Mouse (Mus musculus) hindbrain, embryonic 14.5 days (tissue): ENCODE measurements around the gene Usp29. TPM values are rescaled to one million over a fixed set of nuclear protein-coding genes. Genes with fewer than 3 reads are reported as not detected.
A peak's percentile ranks its signal among the peaks of the same experiment; 100 is the strongest.
"Not testable (repeated sequence)": the region's sequence is repeated elsewhere in the genome, so short reads cannot be mapped to it uniquely, and the experiment has no call there.

Source experiments
- ATAC-seq: fragments of 200-750 bp; cut with Nextera tagmentation; 2 replicates; pipeline ENCODE4 v1.8.0; 2017; ENCODE audit warnings: moderate number of reproducible peaks, mild to moderate bottlenecking, moderate TSS enrichment, moderate library complexity; ENCODE audit not compliant: low FRiP score
- DNase-seq: peaks from one replicate; pipeline ENCODE4 v3.0.0-alpha.2; 2015; ENCODE audit warnings: low spot score
- H3K27ac ChIP-seq: fragments of 300-500 bp; sonication (generic); 2 replicates; pipeline ENCODE4 v1.5.1; 2014; ENCODE audit warnings: mild to moderate bottlenecking, moderate library complexity
- H3K27me3 ChIP-seq: fragments of 300-500 bp; sonication (generic); 2 replicates; pipeline ENCODE4 v1.6.1; 2014; ENCODE audit warnings: mild to moderate bottlenecking, low read length, mixed read lengths; ENCODE audit not compliant: control insufficient read depth, insufficient read depth
- H3K36me3 ChIP-seq: fragments of 300-500 bp; sonication (generic); replicated peaks from 2 replicates; pipeline ENCODE4 v1.6.1; 2014; ENCODE audit not compliant: control insufficient read depth, insufficient read depth
- H3K4me1 ChIP-seq: fragments of 300-500 bp; sonication (generic); replicated peaks from 2 replicates; pipeline ENCODE4 v1.6.1; 2014; ENCODE audit warnings: antibody characterized with exemption, low read length, mixed read lengths; ENCODE audit not compliant: control insufficient read depth, insufficient read depth
- H3K4me2 ChIP-seq: fragments of 300-500 bp; sonication (generic); replicated peaks from 2 replicates; pipeline ENCODE4 v1.6.1; 2014; ENCODE audit warnings: mild to moderate bottlenecking, moderate library complexity
- H3K4me3 ChIP-seq: fragments of 300-500 bp; sonication (generic); replicated peaks from 2 replicates; pipeline ENCODE4 v1.5.1; 2014; ENCODE audit warnings: mild to moderate bottlenecking, low read length
- H3K9ac ChIP-seq: fragments of 300-500 bp; sonication (generic); 2 replicates; pipeline ENCODE4 v1.6.1; 2014
- H3K9me3 ChIP-seq: fragments of 300-500 bp; sonication (generic); 2 replicates; pipeline ENCODE4 v1.6.1; 2016; ENCODE audit warnings: low read length; ENCODE audit not compliant: control insufficient read depth
- WGBS: fragments of 180-500 bp; shearing (Covaris S2); extraction: QIAGEN DNeasy Blood & Tissue Kit; methylation state at CpG from one replicate; pipeline ENCODE4 v1.1.7; 2014; 5-methylcytosine and 5-hydroxymethylcytosine counted together
- microRNA counts: library from miRNA; unstranded; fragments of <30 nt; microRNA quantifications from one replicate; lab custom pipeline; 2016
- microRNA-seq: library from miRNA; unstranded; fragments of <30 nt; microRNA quantifications from one replicate; pipeline ENCODE4, GENCODE M21; 2016
- polyA plus RNA-seq: library from polyadenylated mRNA; unstranded; fragments of >200 nt; fragmentation: Nextera tagmentation; extraction: Ambion mirVana; gene quantifications from 2 replicates; pipeline ENCODE4 v1.2.1, GENCODE M21; 2014

Usp29 gene
- polyA plus RNA-seq, 1 experiment from 2014 or later = 29.4 TPM

- no peak for ATAC-seq
Observed at GRCm38 (mm10) chr7:6956576-6956975, 226.2 kb downstream of the Usp29 start.

GRCm38 (mm10) chr7:6958574-6958973 lies 228.2 kb downstream of the Usp29 start:
- no peak overlapping the region for H3K9ac ChIP-seq
- no peak for ATAC-seq
- no peaks in the 10 kb centered on the region for H3K4me1 ChIP-seq
- WGBS = 84% methylated on average over 1 of the region's 1 CpGs
- H3K4me2 ChIP-seq = no peak overlapping the region
- H3K27me3 ChIP-seq = no peaks in the 10 kb centered on the region
- DNase-seq = no peak
- no peak overlapping the region for H3K4me3 ChIP-seq
- H3K27ac ChIP-seq = no peak overlapping the region
- 0 out of 2 replicates have a peak, but pooled peaks cover 10% of the 10 kb centered on the region for H3K36me3 ChIP-seq
- H3K9me3 ChIP-seq = no peaks in the 10 kb centered on the region

More at GRCm38 (mm10) chr7:6956576-6956975, 226.2 kb downstream of the Usp29 start:
- no peak overlapping the region for H3K27ac ChIP-seq
- no peak overlapping the region for H3K4me2 ChIP-seq
- 90% methylated on average over 4 of the region's 4 CpGs for WGBS
- H3K27me3 ChIP-seq = no peaks in the 10 kb centered on the region
- H3K4me3 ChIP-seq = no peak overlapping the region
- no peak for DNase-seq
- no peaks in the 10 kb centered on the region for H3K4me1 ChIP-seq
- no peak overlapping the region for H3K9ac ChIP-seq
- H3K36me3 ChIP-seq = 0 out of 2 replicates have a peak, but pooled peaks cover 5% of the 10 kb centered on the region
- H3K9me3 ChIP-seq = no peaks in the 10 kb centered on the region

- Histone ChIP-seq H3K27me3 (no peaks in the 10 kb centered on the region), H3K9ac (no peak overlapping the region), H3K27ac (no peak overlapping the region), H3K4me3 (no peak overlapping the region), H3K36me3 (no peaks in the 10 kb centered on the region), H3K4me2 (no peak overlapping the region), H3K9me3 (0 out of 2 replicates have a peak, but pooled peaks cover 7% of the 10 kb centered on the region), H3K4me1 (no peaks in the 10 kb centered on the region)
- DNase-seq = no peak
- WGBS = 75% methylated on average over 1 of the region's 1 CpGs
- no peak for ATAC-seq
Observed at GRCm38 (mm10) chr7:6973566-6973965, 243.2 kb downstream of the Usp29 start.

GRCm38 (mm10) chr7:6976890-6977289 lies 246.5 kb downstream of the Usp29 start:
- no peaks in the 10 kb centered on the region for H3K36me3 ChIP-seq
- H3K4me3 ChIP-seq = no peak overlapping the region
- no peaks in the 10 kb centered on the region for H3K27me3 ChIP-seq
- no peak overlapping the region for H3K4me2 ChIP-seq
- DNase-seq (no peak), ATAC-seq (no peak)
- H3K4me1 ChIP-seq = no peaks in the 10 kb centered on the region
- 0 out of 2 replicates have a peak, but pooled peaks cover 7% of the 10 kb centered on the region for H3K9me3 ChIP-seq
- H3K9ac ChIP-seq = no peak overlapping the region
- no peak overlapping the region for H3K27ac ChIP-seq
- WGBS = 95% methylated on average over 19 of the region's 19 CpGs

GRCm38 (mm10) chr7:6995251-6995650 lies 264.9 kb downstream of the Usp29 start, which contains the start of gene Aurkc:
Gene Aurkc, plus strand, starts transcription at chr7:6995300.
- H3K4me3 ChIP-seq, H3K4me2 ChIP-seq, H3K9ac ChIP-seq, H3K9me3 ChIP-seq, DNase-seq, H3K4me1 ChIP-seq, H3K27ac ChIP-seq, H3K27me3 ChIP-seq, ATAC-seq, H3K36me3 ChIP-seq: not testable (repeated sequence)
- WGBS = 91% methylated on average over 11 of the region's 11 CpGs

- 60% methylated on average over 3 of the region's 3 CpGs for WGBS
Observed at GRCm38 (mm10) chr7:6998914-6999313, 268.5 kb downstream of the Usp29 start.

GRCm38 (mm10) chr7:7005441-7005840 lies 275.1 kb downstream of the Usp29 start:
- 83% methylated on average over 5 of the region's 5 CpGs for WGBS
- not testable (repeated sequence) for H3K9ac ChIP-seq, H3K36me3 ChIP-seq, H3K27me3 ChIP-seq, H3K9me3 ChIP-seq, H3K4me3 ChIP-seq, H3K4me2 ChIP-seq, ATAC-seq, H3K27ac ChIP-seq, DNase-seq, H3K4me1 ChIP-seq

More at GRCm38 (mm10) chr7:6998914-6999313, 268.5 kb downstream of the Usp29 start:
- H3K27me3 ChIP-seq, H3K9me3 ChIP-seq, H3K4me2 ChIP-seq, ATAC-seq, H3K9ac ChIP-seq, DNase-seq, H3K4me3 ChIP-seq, H3K27ac ChIP-seq, H3K4me1 ChIP-seq, H3K36me3 ChIP-seq: not testable (repeated sequence)

MicroRNAs encoded within 50 kb of the gene (microRNA counts, 519-probe panel; counts per million panel counts)
- 2,181 counts per million, percentile 4 among the panel's probes with 10 or more counts for microRNA mmu-miR-3099 (lab: Ali Mortazavi, UCI)

Small RNA genes within 50 kb of the gene (microRNA-seq; reads per million reads assigned to microRNA genes)
- gene Mir3099 = 387 reads per million, percentile 69 among the genes with 10 or more reads in this experiment

Other genes starting within 250 kb of the Usp29 start
- gene Olfr5, start 243.6 kb upstream of the Usp29 start, polyA plus RNA-seq = not detected in 2 replicates
- not detected in 2 replicates for gene Olfr1347, start 230.8 kb upstream of the Usp29 start, polyA plus RNA-seq
- not detected in 2 replicates for gene Olfr1348, start 221.8 kb upstream of the Usp29 start, polyA plus RNA-seq
- gene Olfr1349, start 207.6 kb upstream of the Usp29 start, polyA plus RNA-seq = not detected in 2 replicates
- not detected in 2 replicates for gene Olfr1350, start 165.7 kb upstream of the Usp29 start, polyA plus RNA-seq
- 7.1 and 7.5 TPM in 2 replicates for gene Zim1, start 34.1 kb upstream of the Usp29 start, polyA plus RNA-seq
- gene Peg3, start 147 bp upstream of the Usp29 start, polyA plus RNA-seq = 111 and 133 TPM in 2 replicates